Mouse (Mus musculus): Measurements from ENCODE around the gene Zfp667. TPM values are rescaled to one million over a fixed set of nuclear protein-coding genes. Genes with fewer than 3 reads are reported as not detected.
A peak's percentile ranks its signal among the peaks of the same experiment; 100 is the strongest.
"Not testable (repeated sequence)": the region's sequence is repeated elsewhere in the genome, so short reads cannot be mapped to it uniquely, and the experiment has no call there.

Zfp667 gene
- total RNA-seq, 1 experiment, result 2.3 TPM

- DNase-seq (ENCODE audit: low read depth, low spot score), result no peak
- Histone ChIP-seq H3K9ac (ENCODE audit: insufficient read depth, low read depth, low read length, poor library complexity, severe bottlenecking) (no peak within 1 kb of the TSS), H3K27ac (ENCODE audit: insufficient read depth, low read depth, low read length, poor library complexity, severe bottlenecking) (no peak within 1 kb of the TSS), H3K36me3 (ENCODE audit: control insufficient read depth, insufficient read depth, low read length, poor library complexity, severe bottlenecking) (no peaks in the 10 kb centered on the region; the same call in 1 of the 2 replicates), H3K9me3 (ENCODE audit: control insufficient read depth, insufficient read depth, low read depth, low read length) (no peaks in the 10 kb centered on the region), H3K4me1 (ENCODE audit: control insufficient read depth in 2 of 2, insufficient read depth in 2 of 2, low read length in 2 of 2, poor library complexity in 1 of 2) (peaks cover 0 to under 1% of the 10 kb centered on the region in 2 experiments; a peak in 1 of 4 replicates), H3K4me3 (ENCODE audit: insufficient read depth in 1 of 2, low read depth in 1 of 2, low read length in 2 of 2, poor library complexity in 1 of 2, severe bottlenecking in 1 of 2) (no peak within 1 kb of the TSS)
- no peak for TF ChIP-seq ZC3H11A (IDR thresholded peaks at IDR 0.05; ENCODE audit: borderline replicate concordance, low read depth, low read length)
- no peak for TF ChIP-seq ZNF384 (IDR thresholded peaks at IDR 0.05; ENCODE audit: low read depth, low read length)
- TF ChIP-seq CHD2 (IDR thresholded peaks at IDR 0.05; ENCODE audit: low read depth, low read length), result no peak
- no peak for TF ChIP-seq HCFC1 (IDR thresholded peaks at IDR 0.05; ENCODE audit: borderline replicate concordance, insufficient read depth, low read length)
- no peak for TF ChIP-seq MAFK (IDR thresholded peaks at IDR 0.05; ENCODE audit: insufficient read depth, low read depth, low read length)
- in situ Hi-C loops (cut with MboI; ENCODE audit: low sequenced_read_pairs in 2 of 2, unreplicated experiment in 2 of 2), result no loop called here
Measured at GRCm38 (mm10) chr7:6252410-6252809, 34.0 kb upstream of the Zfp667 start, which contains the start of gene Epp13. Gene Epp13 (plus strand): TSS chr7:6252710.

DNA sequence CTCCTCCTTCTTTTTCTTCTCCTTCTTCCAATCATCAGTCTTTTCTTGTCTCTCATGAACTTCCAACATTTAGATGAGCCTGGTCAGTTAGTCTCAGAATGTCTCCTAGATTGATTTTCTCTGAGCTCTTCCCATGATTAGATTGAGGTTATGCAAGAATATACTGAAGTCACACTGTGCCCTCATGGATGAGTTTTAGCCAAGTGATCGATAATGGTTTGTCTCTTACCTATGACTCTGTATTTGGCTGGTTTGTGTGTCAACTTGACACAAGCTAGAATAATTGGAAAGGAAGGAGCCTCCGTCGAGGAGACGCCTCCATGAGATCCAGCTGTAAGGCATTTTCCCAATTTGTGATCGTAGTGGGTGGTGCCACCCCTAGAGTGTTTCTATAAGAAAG, 31.9 kb upstream of the Zfp667 start:
- no peak for TF ChIP-seq HCFC1 (IDR thresholded peaks at IDR 0.05; ENCODE audit: borderline replicate concordance, insufficient read depth, low read length)
- no peak for TF ChIP-seq CHD2 (IDR thresholded peaks at IDR 0.05; ENCODE audit: low read depth, low read length)
- no peak for TF ChIP-seq ZNF384 (IDR thresholded peaks at IDR 0.05; ENCODE audit: low read depth, low read length)
- TF ChIP-seq MAFK (IDR thresholded peaks at IDR 0.05; ENCODE audit: insufficient read depth, low read depth, low read length), result no peak
- TF ChIP-seq ZC3H11A (IDR thresholded peaks at IDR 0.05; ENCODE audit: borderline replicate concordance, low read depth, low read length), result no peak
- H3K4me1 ChIP-seq (ENCODE audit: control insufficient read depth in 2 of 2, insufficient read depth in 2 of 2, low read length in 2 of 2, poor library complexity in 1 of 2), result peaks cover 2 to 4% of the 10 kb centered on the region in 2 experiments; a peak in 1 of 4 replicates
- H3K9ac ChIP-seq (ENCODE audit: insufficient read depth, low read depth, low read length, poor library complexity, severe bottlenecking), result no peak overlapping the region
- H3K9me3 ChIP-seq (ENCODE audit: control insufficient read depth, insufficient read depth, low read depth, low read length), result no peaks in the 10 kb centered on the region
- no peak overlapping the region for H3K4me3 ChIP-seq (ENCODE audit: insufficient read depth in 1 of 2, low read depth in 1 of 2, low read length in 2 of 2, poor library complexity in 1 of 2, severe bottlenecking in 1 of 2)
- in situ Hi-C loops (cut with MboI; ENCODE audit: low sequenced_read_pairs in 2 of 2, unreplicated experiment in 2 of 2), result no loop called here
- H3K27ac ChIP-seq (ENCODE audit: insufficient read depth, low read depth, low read length, poor library complexity, severe bottlenecking), result no peak overlapping the region
- no peak for DNase-seq (ENCODE audit: low read depth, low spot score)
- H3K36me3 ChIP-seq (ENCODE audit: control insufficient read depth, insufficient read depth, low read length, poor library complexity, severe bottlenecking), result no peaks in the 10 kb centered on the region; the same call in 1 of the 2 replicates

DNA sequence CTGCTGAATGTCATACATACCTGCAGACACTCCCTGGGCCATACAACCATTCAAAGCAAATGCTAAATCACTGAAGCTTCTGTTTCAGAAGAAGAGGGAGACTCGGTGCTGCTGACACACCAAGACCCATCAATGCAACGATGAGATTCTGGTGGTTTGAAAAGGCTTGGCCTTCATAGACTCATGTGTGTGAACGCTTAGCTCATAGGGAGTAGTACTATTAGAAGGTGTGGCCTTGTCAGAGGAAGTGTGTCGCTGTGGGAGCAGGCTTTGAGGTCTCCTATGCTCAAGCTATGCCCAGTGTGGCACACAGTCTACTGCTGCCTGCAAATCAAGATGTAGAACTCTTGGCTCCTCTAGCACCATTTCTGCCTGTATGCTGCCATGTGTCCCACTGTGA, 29.0 kb upstream of the Zfp667 start:
- TF ChIP-seq MAFK (IDR thresholded peaks at IDR 0.05; ENCODE audit: insufficient read depth, low read depth, low read length) (no peak), CHD2 (IDR thresholded peaks at IDR 0.05; ENCODE audit: low read depth, low read length) (no peak), ZC3H11A (IDR thresholded peaks at IDR 0.05; ENCODE audit: borderline replicate concordance, low read depth, low read length) (no peak), ZNF384 (IDR thresholded peaks at IDR 0.05; ENCODE audit: low read depth, low read length) (no peak), HCFC1 (IDR thresholded peaks at IDR 0.05; ENCODE audit: borderline replicate concordance, insufficient read depth, low read length) (no peak)
- no peak for DNase-seq (ENCODE audit: low read depth, low spot score)
- H3K36me3 ChIP-seq (ENCODE audit: control insufficient read depth, insufficient read depth, low read length, poor library complexity, severe bottlenecking), result no peaks in the 10 kb centered on the region; the same call in 1 of the 2 replicates

DNA sequence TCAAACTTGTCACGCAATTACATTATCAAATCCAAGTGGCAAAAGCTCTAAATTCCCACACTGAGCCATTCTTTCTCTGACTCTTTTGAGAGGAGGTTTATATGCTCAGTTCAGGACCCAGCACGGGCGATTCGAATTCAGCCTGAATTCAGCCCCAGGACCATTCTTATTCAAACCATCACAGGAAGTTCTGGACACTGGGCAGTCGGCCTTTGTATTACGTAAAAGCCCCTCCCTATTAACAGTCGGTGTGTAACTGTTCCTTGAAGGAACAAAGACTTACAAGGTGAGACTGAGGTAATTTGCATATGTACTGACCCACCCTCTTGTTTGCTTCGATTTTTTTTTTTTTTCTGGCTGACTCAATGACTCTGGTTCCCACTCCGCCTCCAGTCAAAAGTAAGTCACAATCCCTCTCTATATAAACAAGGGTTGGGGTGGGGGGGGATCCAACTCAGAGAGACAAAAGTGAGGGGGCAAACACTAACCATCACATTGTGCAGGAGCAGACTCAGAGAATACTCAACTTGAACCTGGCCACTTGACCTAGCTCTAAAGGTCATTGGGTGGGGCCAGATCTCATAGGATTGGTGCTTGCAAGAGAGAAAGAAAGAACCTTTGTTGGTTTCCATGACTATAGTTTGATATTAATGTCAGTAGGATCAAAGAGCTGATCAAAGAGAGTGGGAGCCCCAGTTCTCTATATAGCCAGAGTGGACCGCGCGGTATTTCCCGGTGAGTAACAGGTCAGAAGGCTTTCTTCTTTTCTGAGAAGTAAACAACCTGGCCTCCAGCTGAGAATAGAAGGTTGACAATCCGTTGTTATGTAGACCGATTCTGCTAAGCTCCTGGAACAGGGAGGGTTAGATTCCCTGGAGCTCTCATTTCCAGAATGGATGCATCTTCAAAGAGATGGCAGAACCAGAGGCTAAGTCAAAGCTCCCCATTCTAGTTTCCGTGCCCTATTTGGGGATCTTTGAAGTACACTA, 27.9 kb upstream of the Zfp667 start:
- H3K4me3 ChIP-seq (ENCODE audit: insufficient read depth in 1 of 2, low read depth in 1 of 2, low read length in 2 of 2, poor library complexity in 1 of 2, severe bottlenecking in 1 of 2), result peak overlapping the region; percentile 27 to 51
- peak overlapping the region; percentile 62; the same call in 1 of the 2 replicates for H3K9ac ChIP-seq (ENCODE audit: insufficient read depth, low read depth, low read length, poor library complexity, severe bottlenecking)
- H3K9me3 ChIP-seq (ENCODE audit: control insufficient read depth, insufficient read depth, low read depth, low read length), result no peaks in the 10 kb centered on the region
- peaks cover 6% of the 10 kb centered on the region in 2 experiments; a peak in 2 of 4 replicates for H3K4me1 ChIP-seq (ENCODE audit: control insufficient read depth in 2 of 2, insufficient read depth in 2 of 2, low read length in 2 of 2, poor library complexity in 1 of 2)
- peak; percentile 95 for DNase-seq (ENCODE audit: low read depth, low spot score)
- H3K27ac ChIP-seq (ENCODE audit: insufficient read depth, low read depth, low read length, poor library complexity, severe bottlenecking), result peak overlapping the region; percentile 98
- no peaks in the 10 kb centered on the region for H3K36me3 ChIP-seq (ENCODE audit: control insufficient read depth, insufficient read depth, low read length, poor library complexity, severe bottlenecking)
- in situ Hi-C loops (cut with MboI; ENCODE audit: low sequenced_read_pairs in 2 of 2, unreplicated experiment in 2 of 2), result no loop called here
- TF ChIP-seq HCFC1 (IDR thresholded peaks at IDR 0.05; ENCODE audit: borderline replicate concordance, insufficient read depth, low read length) (no peak), CHD2 (IDR thresholded peaks at IDR 0.05; ENCODE audit: low read depth, low read length) (peak; percentile 71), ZC3H11A (IDR thresholded peaks at IDR 0.05; ENCODE audit: borderline replicate concordance, low read depth, low read length) (no peak), MAFK (IDR thresholded peaks at IDR 0.05; ENCODE audit: insufficient read depth, low read depth, low read length) (no peak), ZNF384 (IDR thresholded peaks at IDR 0.05; ENCODE audit: low read depth, low read length) (peak; percentile 98)

More for the DNA sequence above, 29.0 kb upstream of the Zfp667 start:
- in situ Hi-C loops (cut with MboI; ENCODE audit: low sequenced_read_pairs in 2 of 2, unreplicated experiment in 2 of 2), result no loop called here
- no peak overlapping the region for H3K4me3 ChIP-seq (ENCODE audit: insufficient read depth in 1 of 2, low read depth in 1 of 2, low read length in 2 of 2, poor library complexity in 1 of 2, severe bottlenecking in 1 of 2)
- no peaks in the 10 kb centered on the region for H3K9me3 ChIP-seq (ENCODE audit: control insufficient read depth, insufficient read depth, low read depth, low read length)
- peak overlapping the region; percentile 91 for H3K27ac ChIP-seq (ENCODE audit: insufficient read depth, low read depth, low read length, poor library complexity, severe bottlenecking)
- no peak overlapping the region for H3K9ac ChIP-seq (ENCODE audit: insufficient read depth, low read depth, low read length, poor library complexity, severe bottlenecking)
- H3K4me1 ChIP-seq (ENCODE audit: control insufficient read depth in 2 of 2, insufficient read depth in 2 of 2, low read length in 2 of 2, poor library complexity in 1 of 2), result peaks cover 6% of the 10 kb centered on the region in 2 experiments; a peak in 2 of 4 replicates

DNA sequence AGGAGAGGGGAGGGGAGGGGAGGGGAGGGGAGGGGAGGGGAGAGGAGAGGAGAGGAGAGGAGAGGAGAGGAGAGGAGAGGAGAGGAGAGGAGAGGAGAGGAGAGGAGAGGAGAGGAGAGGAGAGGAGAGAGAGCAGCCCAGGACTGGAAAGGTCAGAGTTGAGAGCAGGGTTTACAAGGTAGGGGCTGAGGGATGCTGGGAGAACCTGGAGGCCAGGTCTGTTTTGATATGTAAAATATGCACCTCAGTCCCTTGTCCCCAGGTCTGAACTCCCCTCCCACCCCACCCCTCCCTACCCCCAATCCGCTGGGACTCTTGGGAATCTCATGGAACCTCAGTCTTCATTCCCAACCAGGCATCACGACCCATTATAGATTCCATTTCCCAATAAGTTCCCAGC, 26.4 kb upstream of the Zfp667 start:
- in situ Hi-C loops (cut with MboI; ENCODE audit: low sequenced_read_pairs in 2 of 2, unreplicated experiment in 2 of 2); H3K36me3 ChIP-seq (ENCODE audit: control insufficient read depth, insufficient read depth, low read length, poor library complexity, severe bottlenecking); DNase-seq (ENCODE audit: low read depth, low spot score); H3K4me1 ChIP-seq (ENCODE audit: control insufficient read depth in 2 of 2, insufficient read depth in 2 of 2, low read length in 2 of 2, poor library complexity in 1 of 2); H3K9me3 ChIP-seq (ENCODE audit: control insufficient read depth, insufficient read depth, low read depth, low read length); H3K9ac ChIP-seq (ENCODE audit: insufficient read depth, low read depth, low read length, poor library complexity, severe bottlenecking): not testable (repeated sequence)
- Histone ChIP-seq H3K27ac (ENCODE audit: insufficient read depth, low read depth, low read length, poor library complexity, severe bottlenecking) (peak overlapping the region; percentile 98; the same call in 1 of the 2 replicates), H3K4me3 (ENCODE audit: insufficient read depth in 1 of 2, low read depth in 1 of 2, low read length in 2 of 2, poor library complexity in 1 of 2, severe bottlenecking in 1 of 2) (peak overlapping the region in 1 of 2 experiments; percentile 51; a peak in 2 of 4 replicates)

Measured in ES-E14 (cell line).